Mouse (Mus musculus) spleen, adult 12 weeks (tissue): Measurements from ENCODE around the gene 1700049E17Rik2.
"Not testable (repeated sequence)": the region's sequence is repeated elsewhere in the genome, so short reads cannot be mapped to it uniquely, and the experiment has no call there.

Experiments
- DNase-seq: peaks from one replicate; pipeline ENCODE4 v3.0.0; 2022; ENCODE audit warnings: low spot score

The 1700049E17Rik2 gene

DNA sequence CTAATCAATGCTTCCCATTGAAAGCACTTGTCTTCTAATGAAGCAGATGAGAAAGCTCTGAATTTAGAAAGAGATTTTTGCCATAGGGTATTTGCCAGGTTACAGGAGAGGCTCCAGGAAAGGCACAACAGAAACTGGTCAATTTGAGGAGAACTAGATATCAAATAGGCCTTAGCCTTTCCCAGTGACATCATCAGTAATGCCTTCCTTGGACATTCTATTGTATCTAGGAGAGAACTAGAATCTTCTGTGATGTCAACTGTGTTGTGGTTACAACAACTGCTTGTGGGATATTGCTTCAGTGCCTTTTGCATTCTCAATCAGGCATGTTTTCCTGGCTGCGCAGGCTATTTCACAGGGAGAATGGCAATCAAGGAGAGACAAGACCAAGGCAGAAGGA lies at the start of gene 1700049E17Rik2:
Gene 1700049E17Rik2, plus strand, starts transcription at position 301 of the 400 bp plus-strand sequence.
- not testable (repeated sequence) for DNase-seq

- not testable (repeated sequence) for DNase-seq
Measured at GRCm38 (mm10) chr14:41524695-41525094, 48.3 kb upstream of the 1700049E17Rik2 start.

- not testable (repeated sequence) for DNase-seq
Measured at GRCm38 (mm10) chr14:41555483-41555882, 17.5 kb upstream of the 1700049E17Rik2 start, which contains the start of gene Gm7970. TSS of gene Gm7970 (minus strand) at chr14:41555583.

- DNase-seq = not testable (repeated sequence)
Measured at GRCm38 (mm10) chr14:41586346-41586745, 13.3 kb downstream of the 1700049E17Rik2 start.

DNA sequence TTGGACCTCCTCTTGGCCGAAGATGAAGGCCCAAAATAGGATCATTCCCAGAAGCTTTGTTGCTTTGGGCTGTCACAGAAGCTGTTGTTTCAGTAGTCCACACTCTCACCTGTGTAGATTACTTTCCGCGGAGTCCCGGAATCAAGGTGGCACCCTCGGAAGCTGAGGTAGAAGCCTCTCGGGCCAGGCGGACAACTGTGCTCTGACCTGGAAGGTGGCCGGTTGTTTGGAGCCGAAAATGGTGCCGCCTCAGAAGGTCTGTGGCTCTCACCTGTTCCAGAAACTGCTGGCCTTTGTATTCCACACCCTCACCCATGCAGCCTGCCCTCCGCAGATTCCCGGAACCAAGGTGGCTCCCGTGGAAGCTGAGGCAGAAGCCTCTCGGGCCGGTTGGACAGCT lies 27.9 kb downstream of the 1700049E17Rik2 start:
- not testable (repeated sequence) for DNase-seq

DNA sequence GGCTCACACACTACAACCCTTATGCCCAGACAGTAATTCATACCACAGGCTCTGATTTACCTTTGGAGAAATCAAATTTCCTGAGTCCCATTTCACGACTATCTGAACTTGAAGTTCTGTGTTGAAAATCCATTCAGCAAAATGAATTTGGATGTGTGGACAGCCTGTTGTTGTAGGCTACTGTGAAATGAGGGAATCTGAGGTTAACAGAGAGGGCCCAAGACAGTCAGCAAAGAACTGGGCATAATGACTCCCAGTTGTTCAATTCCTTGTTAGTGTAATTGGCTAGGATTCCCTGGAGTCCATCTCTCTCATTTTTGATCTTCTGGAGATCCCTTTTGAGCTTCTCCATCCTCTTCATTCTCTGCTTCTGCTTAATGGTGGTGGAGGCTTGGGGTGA lies 37.7 kb downstream of the 1700049E17Rik2 start:
- not testable (repeated sequence) for DNase-seq

DNA sequence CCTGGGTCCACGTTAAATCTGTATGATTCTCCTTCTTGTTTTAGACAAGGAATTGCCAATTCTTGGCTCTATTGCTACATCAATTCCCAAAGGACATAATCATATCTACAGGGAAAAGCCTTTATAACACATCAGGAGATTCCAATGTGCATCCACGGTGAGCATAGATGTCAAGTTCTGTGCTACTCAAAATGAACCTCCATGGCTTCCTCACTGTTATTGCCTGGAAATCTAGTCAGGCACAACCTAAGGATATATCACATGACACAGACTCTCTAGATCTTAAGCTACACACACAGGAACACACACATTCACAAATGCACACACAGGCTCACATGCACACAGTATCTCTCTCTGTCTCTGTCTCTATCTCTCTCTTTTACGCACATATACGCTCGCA lies 49.5 kb downstream of the 1700049E17Rik2 start:
- DNase-seq = not testable (repeated sequence)

DNA sequence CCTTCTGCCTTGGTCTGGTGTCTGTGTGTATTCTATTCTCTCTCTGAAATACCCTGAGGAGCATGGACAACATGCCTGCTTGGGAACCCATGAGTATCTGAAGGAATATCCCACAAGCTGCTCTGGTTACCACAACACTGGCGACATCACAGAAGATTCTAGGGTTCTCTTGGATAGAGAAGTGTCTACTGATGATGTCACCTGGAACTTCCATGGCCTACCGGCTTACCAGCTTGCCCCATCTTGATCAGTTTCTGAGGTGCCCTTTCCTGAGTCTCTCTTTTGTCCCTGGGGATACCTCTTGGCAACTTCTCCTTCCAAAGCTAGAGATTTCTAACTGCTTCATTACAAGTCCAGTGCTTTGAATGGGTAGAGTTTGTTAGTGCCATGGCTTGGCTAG lies 51.5 kb downstream of the 1700049E17Rik2 start, which contains the start of gene Gm3072:
Gene Gm3072, minus strand, starts transcription at position 101 of the 400 bp plus-strand sequence.
- DNase-seq = not testable (repeated sequence)

DNA sequence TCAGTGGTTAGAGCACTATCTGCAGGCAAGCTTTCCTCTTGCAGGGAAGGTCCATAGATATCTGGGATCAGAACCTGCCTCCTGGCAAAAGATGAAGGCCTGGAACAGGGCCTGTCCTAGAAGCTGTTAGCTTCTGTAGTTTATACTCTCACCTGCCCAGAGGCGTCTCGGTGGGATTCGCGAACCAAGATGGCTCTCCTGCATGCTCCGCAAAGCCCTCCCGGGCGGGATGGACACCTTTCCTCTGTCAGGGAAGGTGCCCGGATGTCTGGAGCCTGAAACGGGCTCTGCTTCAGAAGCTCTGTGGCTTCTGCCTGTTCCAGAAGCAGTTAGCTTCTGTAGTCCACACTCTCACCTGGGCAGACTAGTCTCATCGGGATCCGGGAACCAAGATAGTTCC lies 57.1 kb downstream of the 1700049E17Rik2 start:
- not testable (repeated sequence) for DNase-seq
